Mouse (Mus musculus) thymus, postnatal 10 days (tissue): ENCODE data around the gene Nphp4.
"Not testable (repeated sequence)": the region's sequence is repeated elsewhere in the genome, so short reads cannot be mapped to it uniquely, and the experiment has no call there.

Experiments
- DNase-seq, 2 experiments: peaks; one replicate each; pipeline ENCODE4 v3.0.0; 2021; ENCODE audit warnings: low spot score in 2 of 2

Nphp4 gene

GRCm38 (mm10) chr4:152478224-152478567 is 1.7 kb downstream of the Nphp4 start:
- DNase-seq, result no peak

GRCm38 (mm10) chr4:152480426-152480825 is 3.9 kb downstream of the Nphp4 start:
- no peak for DNase-seq

GRCm38 (mm10) chr4:152488046-152488445 is 11.5 kb downstream of the Nphp4 start:
- DNase-seq, result no peak

- no peak for DNase-seq
These were observed 13.8 kb downstream of the Nphp4 start for GRCm38 (mm10) chr4:152490311-152490710.

- peak; percentile 69 to 91 for DNase-seq
These were observed 14.9 kb downstream of the Nphp4 start for GRCm38 (mm10) chr4:152491250-152491899.

GRCm38 (mm10) chr4:152494360-152494879 is 17.9 kb downstream of the Nphp4 start:
- DNase-seq, result no peak

GRCm38 (mm10) chr4:152512221-152512925 is 35.9 kb downstream of the Nphp4 start:
- no peak for DNase-seq

- no peak for DNase-seq
These were observed 38.4 kb downstream of the Nphp4 start for GRCm38 (mm10) chr4:152514884-152515283.

GRCm38 (mm10) chr4:152519106-152519505 is 42.6 kb downstream of the Nphp4 start:
- no peak for DNase-seq

GRCm38 (mm10) chr4:152520083-152520482 is 43.6 kb downstream of the Nphp4 start:
- DNase-seq, result peak; percentile 9 to 59

- DNase-seq, result no peak
These were observed 56.4 kb downstream of the Nphp4 start for GRCm38 (mm10) chr4:152532872-152533271.

GRCm38 (mm10) chr4:152539756-152540155 is 63.2 kb downstream of the Nphp4 start:
- no peak for DNase-seq

GRCm38 (mm10) chr4:152541172-152541571 is 64.7 kb downstream of the Nphp4 start:
- no peak for DNase-seq

GRCm38 (mm10) chr4:152542447-152542846 is 65.9 kb downstream of the Nphp4 start:
- no peak for DNase-seq

- no peak for DNase-seq
These were observed 70.0 kb downstream of the Nphp4 start for GRCm38 (mm10) chr4:152546481-152546880.

- DNase-seq, result no peak
These were observed 71.6 kb downstream of the Nphp4 start for GRCm38 (mm10) chr4:152547886-152548663.

GRCm38 (mm10) chr4:152549507-152550202 is 73.1 kb downstream of the Nphp4 start:
- no peak for DNase-seq

- DNase-seq, result no peak
These were observed 73.7 kb downstream of the Nphp4 start for GRCm38 (mm10) chr4:152550203-152550549.

GRCm38 (mm10) chr4:152553582-152554285 is 77.2 kb downstream of the Nphp4 start:
- DNase-seq, result no peak

- DNase-seq, result no peak
These were observed 77.9 kb downstream of the Nphp4 start for GRCm38 (mm10) chr4:152554421-152554820.

GRCm38 (mm10) chr4:152555806-152556205 is 79.3 kb downstream of the Nphp4 start:
- not testable (repeated sequence) for DNase-seq
